Mouse (Mus musculus) liver, embryonic 12.5 days (tissue): ENCODE measurements around the gene Teddm3. TPM values are rescaled to one million over a fixed set of nuclear protein-coding genes. Genes with fewer than 3 reads are reported as not detected.
"Not testable (repeated sequence)": the region's sequence is repeated elsewhere in the genome, so short reads cannot be mapped to it uniquely, and the experiment has no call there.

Experiments
- ATAC-seq: fragments of 200-750 bp; cut with Nextera tagmentation; 2 replicates; pipeline ENCODE4 v1.8.0; 2017; ENCODE audit warnings: moderate number of reproducible peaks, mild to moderate bottlenecking, moderate library complexity
- H3K27ac ChIP-seq: fragments of 300-500 bp; sonication (generic); 2 replicates; pipeline ENCODE4 v1.5.1; 2016; ENCODE audit warnings: mild to moderate bottlenecking
- H3K27me3 ChIP-seq: fragments of 300-500 bp; sonication (generic); replicated peaks from 2 replicates; pipeline ENCODE4 v1.6.1; 2016; ENCODE audit warnings: mild to moderate bottlenecking, moderate library complexity
- H3K36me3 ChIP-seq: fragments of 300-500 bp; sonication (generic); 2 replicates; pipeline ENCODE4 v1.6.1; 2016; ENCODE audit warnings: mild to moderate bottlenecking, moderate library complexity
- H3K4me1 ChIP-seq: fragments of 300-500 bp; sonication (generic); 2 replicates; pipeline ENCODE4 v1.6.1; 2016
- H3K4me2 ChIP-seq: fragments of 300-500 bp; sonication (generic); 2 replicates; pipeline ENCODE4 v1.6.1; 2016; ENCODE audit warnings: mild to moderate bottlenecking, moderate library complexity
- H3K4me3 ChIP-seq: fragments of 300-500 bp; sonication (generic); 2 replicates; pipeline ENCODE4 v1.5.1; 2016; ENCODE audit warnings: mild to moderate bottlenecking, moderate library complexity
- H3K9ac ChIP-seq: fragments of 300-500 bp; sonication (generic); 2 replicates; pipeline ENCODE4 v1.6.1; 2016; ENCODE audit warnings: mild to moderate bottlenecking, moderate library complexity
- H3K9me3 ChIP-seq: fragments of 300-500 bp; sonication (generic); replicated peaks from 2 replicates; pipeline ENCODE4 v1.6.1; 2016; ENCODE audit warnings: mild to moderate bottlenecking, moderate library complexity
- WGBS: fragments of 180-500 bp; shearing (Covaris S2); methylation state at CpG from one replicate; pipeline ENCODE4 v1.1.7; 2016; ENCODE audit not compliant: insufficient replicate concordance; 5-methylcytosine and 5-hydroxymethylcytosine counted together
- polyA plus RNA-seq: library from polyadenylated mRNA; unstranded; fragments of >200 nt; fragmentation: Nextera tagmentation; extraction: Ambion mirVana; gene quantifications from 2 replicates; pipeline ENCODE4 v1.2.1, GENCODE M21; 2016

Teddm3 gene
- polyA plus RNA-seq = not detected in 2 replicates

DNA sequence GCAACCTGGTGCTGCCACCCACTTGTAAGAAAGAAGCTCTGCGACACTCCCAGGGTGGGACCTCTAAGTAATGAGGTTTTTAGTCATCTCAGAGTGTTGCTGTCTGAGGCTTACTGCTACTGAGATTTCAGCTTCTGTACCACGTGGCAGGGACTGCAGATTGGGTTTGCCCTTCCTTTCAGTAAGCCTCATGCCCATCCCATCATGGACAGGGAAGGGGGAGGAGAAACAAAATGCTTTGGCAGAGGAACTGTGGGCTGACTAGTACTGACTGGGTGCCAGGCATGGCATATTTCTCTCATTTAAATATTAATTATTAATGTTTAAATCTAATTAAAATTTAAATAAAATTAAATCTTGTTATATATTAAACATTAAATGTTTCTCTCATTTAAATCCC, at the start of gene Teddm3:
Teddm3 (minus strand) TSS at position 101 of the 400 bp plus-strand sequence.
- not testable (repeated sequence) for H3K4me1 ChIP-seq, H3K9ac ChIP-seq, H3K4me2 ChIP-seq, H3K4me3 ChIP-seq, H3K27me3 ChIP-seq, ATAC-seq, H3K27ac ChIP-seq, H3K9me3 ChIP-seq, H3K36me3 ChIP-seq
- WGBS = no CpG with 5 or more reads among the region's 2 CpGs

DNA sequence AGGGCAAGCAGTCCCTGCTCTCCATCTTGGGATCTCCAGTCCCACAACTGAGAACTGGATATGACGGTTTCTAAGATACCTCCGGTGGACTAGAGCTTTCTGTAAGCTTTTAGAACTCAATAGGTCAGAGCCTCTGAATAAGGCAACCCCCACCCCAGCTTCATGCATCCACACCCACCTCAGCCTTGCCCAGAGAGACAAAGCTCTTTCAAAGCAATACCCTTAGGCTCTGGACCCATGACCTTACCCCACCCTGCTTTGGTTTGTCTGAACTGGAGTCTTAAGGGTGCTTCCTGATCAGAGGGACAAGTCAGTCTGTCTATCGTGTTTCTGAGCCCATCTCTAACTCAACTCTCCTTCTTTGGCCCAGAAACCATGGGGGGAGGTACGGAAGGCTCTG, 48.9 kb upstream of the Teddm3 start:
- WGBS = 64% methylated on average over 4 of the region's 4 CpGs
- Histone ChIP-seq H3K9ac (no peak overlapping the region), H3K4me3 (no peak overlapping the region), H3K4me2 (no peak overlapping the region), H3K4me1 (peaks cover 12% of the 10 kb centered on the region; the same call in 1 of the 2 replicates), H3K27me3 (peaks cover 74% of the 10 kb centered on the region), H3K27ac (no peak overlapping the region), H3K9me3 (no peaks in the 10 kb centered on the region), H3K36me3 (no peaks in the 10 kb centered on the region)
- no peak for ATAC-seq

DNA sequence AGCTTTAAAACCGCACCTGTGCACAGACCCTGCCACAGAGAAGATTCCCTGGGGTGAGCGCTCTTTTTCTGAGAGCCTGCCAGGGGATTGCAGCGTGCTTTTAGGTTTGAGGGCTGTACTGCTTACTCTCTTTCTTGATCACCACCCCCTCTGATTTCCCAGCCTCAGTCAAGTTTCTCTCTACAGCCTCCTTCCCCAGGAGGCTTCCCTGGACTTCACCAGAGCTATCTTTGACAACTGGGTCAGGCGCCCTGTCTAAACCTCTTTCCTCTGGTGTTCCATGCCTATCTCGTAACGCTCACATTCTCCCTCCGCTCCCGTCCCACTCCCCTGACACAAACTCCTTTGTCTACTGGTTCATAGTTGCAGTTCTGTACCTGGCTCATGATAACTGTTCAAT, 45.6 kb upstream of the Teddm3 start:
- Histone ChIP-seq H3K36me3 (no peaks in the 10 kb centered on the region), H3K4me3 (no peak overlapping the region), H3K9me3 (no peaks in the 10 kb centered on the region), H3K4me1 (peaks cover 5% of the 10 kb centered on the region; the same call in 1 of the 2 replicates), H3K9ac (no peak overlapping the region), H3K4me2 (no peak overlapping the region), H3K27me3 (peaks cover 41% of the 10 kb centered on the region), H3K27ac (no peak overlapping the region)
- no peak for ATAC-seq
- 58% methylated on average over 8 of the region's 8 CpGs for WGBS

DNA sequence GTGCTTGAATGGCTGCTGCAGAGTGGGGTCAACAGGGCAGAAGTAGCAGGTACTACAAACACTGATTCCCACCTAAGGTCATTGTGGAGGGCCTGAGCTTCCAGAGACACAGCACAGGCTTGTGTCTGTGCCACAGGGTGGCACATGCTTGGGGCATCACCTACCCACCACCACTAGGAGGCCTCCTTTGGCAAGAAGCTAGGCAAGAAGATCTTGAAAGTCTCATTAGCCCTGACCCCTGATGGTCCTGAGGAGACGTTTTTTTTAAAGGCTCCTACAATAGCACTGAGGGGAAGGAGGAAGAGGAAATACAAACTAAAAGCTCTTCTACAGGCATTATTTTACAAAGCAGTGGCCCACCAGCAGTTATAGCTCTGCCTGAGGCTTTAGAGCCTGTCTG, 44.7 kb upstream of the Teddm3 start:
- no peak overlapping the region for H3K4me2 ChIP-seq
- 0% methylated on average over 1 of the region's 1 CpGs for WGBS

DNA sequence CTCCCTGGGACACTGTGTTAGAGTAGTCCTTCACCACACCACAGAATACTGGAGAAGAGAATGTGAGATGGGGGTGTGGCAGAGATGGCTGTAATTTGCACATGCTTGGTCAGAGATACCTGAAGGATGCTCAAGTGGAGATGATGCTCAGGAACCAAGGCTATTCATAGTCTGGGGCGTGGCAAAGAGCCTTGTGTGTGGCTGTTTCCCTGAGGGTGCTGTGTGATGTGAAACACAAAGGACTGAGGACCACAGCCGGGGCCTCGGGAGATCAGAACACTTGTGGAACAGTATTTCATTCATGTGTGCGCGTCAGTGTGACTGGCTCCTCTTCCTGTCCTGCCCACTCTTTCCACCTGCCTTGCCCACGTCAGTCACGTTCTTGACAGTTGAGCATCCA, 44.2 kb upstream of the Teddm3 start:
- H3K27ac ChIP-seq = no peak overlapping the region
- WGBS = 72% methylated on average over 7 of the region's 7 CpGs
- peaks cover 27% of the 10 kb centered on the region for H3K27me3 ChIP-seq
- no peaks in the 10 kb centered on the region for H3K36me3 ChIP-seq
- 0 out of 2 replicates have a peak, but pooled peaks cover 4% of the 10 kb centered on the region for H3K4me1 ChIP-seq
- ATAC-seq = no peak
- H3K9ac ChIP-seq = no peak overlapping the region
- H3K4me3 ChIP-seq = no peak overlapping the region
- no peak overlapping the region for H3K4me2 ChIP-seq
- no peaks in the 10 kb centered on the region for H3K9me3 ChIP-seq

More for the DNA sequence above, 44.7 kb upstream of the Teddm3 start:
- no peak overlapping the region for H3K4me3 ChIP-seq
- H3K27ac ChIP-seq = no peak overlapping the region
- no peak overlapping the region for H3K9ac ChIP-seq
- H3K9me3 ChIP-seq = no peaks in the 10 kb centered on the region
- ATAC-seq = no peak
- 0 out of 2 replicates have a peak, but pooled peaks cover 4% of the 10 kb centered on the region for H3K4me1 ChIP-seq
- H3K36me3 ChIP-seq = no peaks in the 10 kb centered on the region
- H3K27me3 ChIP-seq = peaks cover 32% of the 10 kb centered on the region

DNA sequence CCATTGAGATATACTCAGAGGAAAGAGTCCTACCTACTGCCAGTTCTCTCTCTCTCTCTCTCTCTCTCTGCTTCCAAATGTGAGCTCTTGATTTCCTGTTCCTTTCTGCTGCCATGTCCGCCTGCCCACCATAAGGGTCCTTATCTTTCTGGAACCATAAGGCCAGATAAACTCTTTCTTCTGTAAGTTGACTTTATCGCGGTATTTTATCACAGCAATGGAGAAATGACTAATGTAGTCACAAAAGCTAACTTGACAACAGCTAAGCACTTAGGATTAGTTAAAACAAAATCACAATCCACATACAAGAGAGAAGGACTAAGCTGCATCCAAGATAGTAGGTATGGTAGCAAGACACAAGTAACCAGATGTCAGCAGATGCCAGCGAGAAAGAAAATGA, 43.7 kb upstream of the Teddm3 start:
- ATAC-seq = no peak
- Histone ChIP-seq H3K9me3 (no peaks in the 10 kb centered on the region), H3K27me3 (peaks cover 22% of the 10 kb centered on the region), H3K27ac (no peak overlapping the region), H3K4me3 (no peak overlapping the region), H3K4me1 (0 out of 2 replicates have a peak, but pooled peaks cover 4% of the 10 kb centered on the region), H3K9ac (no peak overlapping the region), H3K4me2 (no peak overlapping the region), H3K36me3 (no peaks in the 10 kb centered on the region)
- WGBS = 36% methylated on average over 4 of the region's 4 CpGs

DNA sequence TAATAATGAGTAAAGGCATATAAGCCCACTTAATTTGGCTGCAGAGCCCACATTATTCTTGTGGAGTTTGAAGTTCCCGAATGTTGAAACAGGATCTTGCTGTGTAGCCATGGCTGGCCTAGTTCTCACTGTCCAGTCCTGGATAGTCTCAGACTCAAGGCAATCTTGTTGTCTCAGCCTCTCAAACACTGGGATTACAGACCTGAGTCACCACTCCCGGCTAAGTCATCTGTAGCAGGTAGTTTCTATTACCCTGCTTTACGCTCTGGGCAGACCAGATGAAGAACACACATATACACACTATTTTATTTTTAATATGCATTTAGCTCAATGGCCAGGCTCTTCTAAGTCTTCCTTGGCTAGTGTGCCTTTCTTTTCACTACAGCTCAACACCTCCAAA, 42.8 kb upstream of the Teddm3 start:
- Histone ChIP-seq H3K4me2 (no peak overlapping the region), H3K4me1 (0 out of 2 replicates have a peak, but pooled peaks cover 4% of the 10 kb centered on the region), H3K9me3 (no peaks in the 10 kb centered on the region), H3K4me3 (no peak overlapping the region), H3K9ac (no peak overlapping the region), H3K27ac (no peak overlapping the region), H3K27me3 (peaks cover 12% of the 10 kb centered on the region; the same call in 1 of the 2 replicates), H3K36me3 (no peaks in the 10 kb centered on the region)
- 77% methylated on average over 3 of the region's 3 CpGs for WGBS
- no peak for ATAC-seq

- H3K4me2 ChIP-seq = no peak overlapping the region
- 0 out of 2 replicates have a peak, but pooled peaks cover 4% of the 10 kb centered on the region for H3K4me1 ChIP-seq
- H3K9me3 ChIP-seq = no peaks in the 10 kb centered on the region
- no peak overlapping the region for H3K9ac ChIP-seq
- H3K4me3 ChIP-seq = no peak overlapping the region
- no peak overlapping the region for H3K27ac ChIP-seq
- 71% methylated on average over 8 of the region's 8 CpGs for WGBS
- H3K27me3 ChIP-seq = peaks cover 7% of the 10 kb centered on the region; the same call in 1 of the 2 replicates
- ATAC-seq = no peak
- no peaks in the 10 kb centered on the region for H3K36me3 ChIP-seq
Measured at GRCm38 (mm10) chr16:21195260-21195866, 41.6 kb upstream of the Teddm3 start.

- no peaks in the 10 kb centered on the region for H3K27me3 ChIP-seq
- H3K9ac ChIP-seq = no peak overlapping the region
- H3K27ac ChIP-seq = no peak overlapping the region
- H3K9me3 ChIP-seq = no peaks in the 10 kb centered on the region
- no peaks in the 10 kb centered on the region for H3K36me3 ChIP-seq
- H3K4me2 ChIP-seq = no peak overlapping the region
- no peak for ATAC-seq
- 69% methylated on average over 12 of the region's 12 CpGs for WGBS
- H3K4me1 ChIP-seq = 0 out of 2 replicates have a peak, but pooled peaks cover 4% of the 10 kb centered on the region
- H3K4me3 ChIP-seq = no peak overlapping the region
Measured at GRCm38 (mm10) chr16:21194182-21194581, 40.4 kb upstream of the Teddm3 start.

GRCm38 (mm10) chr16:21192509-21193354, 38.9 kb upstream of the Teddm3 start:
- no peak overlapping the region for H3K9ac ChIP-seq
- H3K4me2 ChIP-seq = no peak overlapping the region
- ATAC-seq = no peak
- H3K36me3 ChIP-seq = no peaks in the 10 kb centered on the region
- H3K4me3 ChIP-seq = no peak overlapping the region
- 0 out of 2 replicates have a peak, but pooled peaks cover 3% of the 10 kb centered on the region for H3K4me1 ChIP-seq
- H3K9me3 ChIP-seq = no peaks in the 10 kb centered on the region
- 26% methylated on average over 7 of the region's 7 CpGs for WGBS
- no peak overlapping the region for H3K27ac ChIP-seq
- no peaks in the 10 kb centered on the region for H3K27me3 ChIP-seq

GRCm38 (mm10) chr16:21191569-21191968, 37.8 kb upstream of the Teddm3 start:
- H3K27ac ChIP-seq = no peak overlapping the region
- no peak overlapping the region for H3K4me3 ChIP-seq
- no peaks in the 10 kb centered on the region for H3K9me3 ChIP-seq
- no peak overlapping the region for H3K4me2 ChIP-seq
- ATAC-seq = no peak
- H3K9ac ChIP-seq = no peak overlapping the region
- H3K36me3 ChIP-seq = no peaks in the 10 kb centered on the region
- H3K4me1 ChIP-seq = no peaks in the 10 kb centered on the region
- 66% methylated on average over 14 of the region's 14 CpGs for WGBS
- no peaks in the 10 kb centered on the region for H3K27me3 ChIP-seq

GRCm38 (mm10) chr16:21188345-21188744, 34.5 kb upstream of the Teddm3 start:
- Histone ChIP-seq H3K9ac (no peak overlapping the region), H3K4me2 (no peak overlapping the region), H3K9me3 (no peaks in the 10 kb centered on the region), H3K27ac (no peak overlapping the region), H3K36me3 (no peaks in the 10 kb centered on the region), H3K27me3 (no peaks in the 10 kb centered on the region), H3K4me3 (no peak overlapping the region), H3K4me1 (no peaks in the 10 kb centered on the region)
- 78% methylated on average over 3 of the region's 3 CpGs for WGBS
- no peak for ATAC-seq
